Mouse (Mus musculus): ENCODE results near the gene Pacrg. TPM values are rescaled to one million over a fixed set of nuclear protein-coding genes. Genes with fewer than 3 reads are reported as not detected.

Gene Pacrg
- polyA plus RNA-seq, 1 experiment from 2014 or later = 1.8 TPM

DNA sequence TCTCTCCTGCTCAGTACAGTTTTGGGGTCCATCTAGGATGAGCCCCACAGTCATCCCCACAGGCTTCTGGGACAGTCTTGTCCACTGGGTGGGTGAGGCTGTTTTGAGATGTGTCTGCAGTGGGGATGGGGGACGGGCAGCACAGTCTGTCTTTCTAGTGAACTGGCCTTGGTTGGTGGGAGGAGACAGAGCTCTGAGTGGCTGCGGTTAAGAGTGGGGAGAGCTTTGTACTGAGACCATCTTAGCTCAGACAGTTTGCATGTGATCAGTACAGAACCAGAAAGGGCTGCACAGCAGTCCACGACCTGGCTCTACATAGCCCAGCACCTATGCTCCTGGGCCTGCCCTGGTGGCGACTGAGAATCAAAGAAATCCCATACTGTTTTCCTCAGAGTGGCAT lies 446.3 kb downstream of the Pacrg start:
- H3K36me3 ChIP-seq (ENCODE audit: control insufficient read depth, insufficient read depth, low read length) = no peaks in the 10 kb centered on the region
- no peak for ATAC-seq (ENCODE audit: insufficient number of reproducible peaks, insufficient read depth, low FRiP score, low read depth)
- H3K27me3 ChIP-seq (ENCODE audit: control insufficient read depth, insufficient read depth, low read length) = no peaks in the 10 kb centered on the region
- no peak overlapping the region for H3K27ac ChIP-seq (ENCODE audit: low read length)
- no peak overlapping the region for H3K9ac ChIP-seq (replicated peaks; ENCODE audit: low read depth, low read length)
- no peak overlapping the region for H3K4me3 ChIP-seq (ENCODE audit: low read depth, low read length)
- no peaks in the 10 kb centered on the region for H3K4me1 ChIP-seq (ENCODE audit: control insufficient read depth, insufficient read depth, low read length)
- no peaks in the 10 kb centered on the region for H3K9me3 ChIP-seq (ENCODE audit: control insufficient read depth, low read depth, low read length)
- WGBS = 77% methylated on average over 4 of the region's 4 CpGs
- no peak overlapping the region for H3K4me2 ChIP-seq (replicated peaks; ENCODE audit: low read depth, low read length)

DNA sequence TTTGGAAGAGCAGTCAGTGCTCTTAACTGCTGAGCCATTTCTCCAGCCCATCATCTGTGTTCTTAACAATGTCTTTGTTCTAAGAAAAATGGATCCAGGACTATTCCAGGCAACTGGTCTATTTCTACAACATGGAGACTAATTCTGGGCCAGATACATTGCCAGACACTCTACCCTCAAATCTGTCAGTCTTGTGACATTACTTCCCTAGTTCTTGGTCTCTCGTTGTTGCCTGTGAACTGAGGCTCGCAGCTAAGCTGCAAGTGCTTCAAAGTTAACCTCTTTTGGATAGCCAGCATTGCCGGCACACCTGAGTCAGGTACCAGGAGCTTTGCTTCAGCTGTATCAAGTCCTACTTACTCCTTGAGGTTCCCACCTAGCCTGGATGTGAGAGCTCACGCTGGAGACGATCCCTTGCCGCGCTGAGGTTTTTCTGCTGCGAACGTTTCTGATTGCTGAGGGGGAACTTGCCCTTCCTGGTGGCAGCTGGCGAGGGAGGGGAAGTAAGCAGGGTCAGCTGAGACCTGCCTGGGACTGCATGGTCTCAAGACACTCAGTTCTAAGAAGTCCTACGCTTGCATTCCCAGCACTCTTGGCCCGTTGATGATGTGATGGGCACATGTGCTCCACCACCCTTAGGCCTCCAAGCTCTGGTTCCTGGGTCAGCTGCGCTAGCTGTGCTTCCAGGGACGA lies 447.6 kb downstream of the Pacrg start:
- Histone ChIP-seq H3K4me1 (ENCODE audit: control insufficient read depth, insufficient read depth, low read length) (no peaks in the 10 kb centered on the region), H3K9me3 (ENCODE audit: control insufficient read depth, low read depth, low read length) (no peaks in the 10 kb centered on the region), H3K27me3 (ENCODE audit: control insufficient read depth, insufficient read depth, low read length) (no peaks in the 10 kb centered on the region), H3K36me3 (ENCODE audit: control insufficient read depth, insufficient read depth, low read length) (no peaks in the 10 kb centered on the region), H3K9ac (replicated peaks; ENCODE audit: low read depth, low read length) (no peak overlapping the region), H3K27ac (ENCODE audit: low read length) (no peak overlapping the region), H3K4me3 (ENCODE audit: low read depth, low read length) (no peak overlapping the region), H3K4me2 (replicated peaks; ENCODE audit: low read depth, low read length) (no peak overlapping the region)
- ATAC-seq (ENCODE audit: insufficient number of reproducible peaks, insufficient read depth, low FRiP score, low read depth) = no peak
- WGBS = 79% methylated on average over 14 of the region's 14 CpGs

DNA sequence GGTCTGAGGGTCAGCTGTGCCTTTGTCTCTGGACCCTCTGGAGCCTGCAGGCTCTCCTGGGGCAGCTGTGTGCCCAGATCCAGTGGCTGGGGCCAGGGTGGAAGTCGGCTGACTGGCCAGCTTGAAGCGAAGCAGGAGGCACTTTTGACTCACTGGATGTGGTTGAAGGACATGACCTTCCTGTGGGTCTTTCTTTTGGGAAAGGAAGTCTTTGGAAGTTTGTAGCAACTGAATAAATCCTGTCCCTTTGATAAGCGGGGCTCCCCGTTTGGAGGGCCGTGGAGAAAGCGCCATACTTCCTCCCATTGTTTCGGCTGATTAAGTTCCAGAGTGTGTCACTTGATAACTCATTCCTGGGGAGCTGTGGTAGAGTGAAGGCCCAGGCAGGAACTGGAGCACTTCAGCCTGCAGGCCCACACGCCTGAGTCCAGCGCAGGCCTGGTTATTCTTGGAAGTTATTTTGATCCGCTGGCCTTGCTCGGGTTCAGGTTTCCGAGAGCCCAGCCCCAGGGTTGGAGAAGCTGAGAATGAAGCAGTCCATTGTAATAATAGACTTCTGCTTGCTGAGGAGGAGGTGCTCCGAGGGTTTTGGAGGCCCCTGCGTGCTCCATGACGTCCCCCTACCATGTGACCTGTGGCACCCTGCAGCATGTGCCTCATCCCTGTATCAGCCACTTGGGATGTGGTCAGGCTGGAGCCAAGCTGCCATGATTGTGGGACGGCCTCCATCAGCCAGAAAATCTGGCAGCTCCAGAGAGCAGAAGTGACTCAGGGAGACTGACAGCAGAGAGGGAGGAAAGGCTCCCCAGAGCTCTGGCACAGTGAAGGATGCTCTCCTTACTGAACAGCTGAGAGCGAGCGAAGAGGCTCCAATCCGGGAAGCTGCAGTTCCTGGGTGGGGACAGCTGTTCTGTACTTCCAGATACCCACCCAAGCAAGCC lies 449.6 kb downstream of the Pacrg start:
- Histone ChIP-seq H3K4me3 (ENCODE audit: low read depth, low read length) (no peak overlapping the region), H3K9ac (replicated peaks; ENCODE audit: low read depth, low read length) (no peak overlapping the region), H3K4me1 (ENCODE audit: control insufficient read depth, insufficient read depth, low read length) (no peaks in the 10 kb centered on the region), H3K27me3 (ENCODE audit: control insufficient read depth, insufficient read depth, low read length) (no peaks in the 10 kb centered on the region), H3K9me3 (ENCODE audit: control insufficient read depth, low read depth, low read length) (no peaks in the 10 kb centered on the region), H3K4me2 (replicated peaks; ENCODE audit: low read depth, low read length) (no peak overlapping the region), H3K27ac (ENCODE audit: low read length) (peak overlapping the region; percentile 39; the same call in 1 of the 2 replicates), H3K36me3 (ENCODE audit: control insufficient read depth, insufficient read depth, low read length) (no peaks in the 10 kb centered on the region)
- no peak for ATAC-seq (ENCODE audit: insufficient number of reproducible peaks, insufficient read depth, low FRiP score, low read depth)
- WGBS = 65% methylated on average over 19 of the region's 19 CpGs

DNA sequence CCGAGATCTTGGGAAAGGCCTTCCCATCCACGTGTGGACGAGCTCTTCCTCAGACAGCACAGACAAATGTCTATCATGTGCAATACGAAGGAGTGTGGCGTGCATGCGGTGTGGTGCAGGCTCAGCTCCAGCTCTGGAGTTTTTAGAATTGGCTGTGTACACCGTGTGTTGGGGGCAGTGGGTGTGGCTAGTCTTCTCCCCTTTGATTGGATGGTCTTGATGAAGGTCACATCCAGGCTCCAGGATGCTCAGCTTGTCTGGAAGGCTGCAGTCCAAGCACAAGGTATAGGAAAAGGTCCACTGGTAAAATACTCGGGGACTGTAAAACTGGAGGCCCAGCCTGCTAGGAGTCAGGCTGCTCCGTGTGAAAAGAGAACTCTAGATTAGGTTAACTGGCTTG lies 450.4 kb downstream of the Pacrg start:
- WGBS = 82% methylated on average over 9 of the region's 9 CpGs
- H3K27me3 ChIP-seq (ENCODE audit: control insufficient read depth, insufficient read depth, low read length) = no peaks in the 10 kb centered on the region
- H3K4me2 ChIP-seq (replicated peaks; ENCODE audit: low read depth, low read length) = no peak overlapping the region
- H3K27ac ChIP-seq (ENCODE audit: low read length) = peak overlapping the region; percentile 39; the same call in 1 of the 2 replicates
- no peak overlapping the region for H3K9ac ChIP-seq (replicated peaks; ENCODE audit: low read depth, low read length)
- no peak overlapping the region for H3K4me3 ChIP-seq (ENCODE audit: low read depth, low read length)
- no peaks in the 10 kb centered on the region for H3K9me3 ChIP-seq (ENCODE audit: control insufficient read depth, low read depth, low read length)
- no peak for ATAC-seq (ENCODE audit: insufficient number of reproducible peaks, insufficient read depth, low FRiP score, low read depth)
- no peaks in the 10 kb centered on the region for H3K4me1 ChIP-seq (ENCODE audit: control insufficient read depth, insufficient read depth, low read length)
- H3K36me3 ChIP-seq (ENCODE audit: control insufficient read depth, insufficient read depth, low read length) = no peaks in the 10 kb centered on the region

DNA sequence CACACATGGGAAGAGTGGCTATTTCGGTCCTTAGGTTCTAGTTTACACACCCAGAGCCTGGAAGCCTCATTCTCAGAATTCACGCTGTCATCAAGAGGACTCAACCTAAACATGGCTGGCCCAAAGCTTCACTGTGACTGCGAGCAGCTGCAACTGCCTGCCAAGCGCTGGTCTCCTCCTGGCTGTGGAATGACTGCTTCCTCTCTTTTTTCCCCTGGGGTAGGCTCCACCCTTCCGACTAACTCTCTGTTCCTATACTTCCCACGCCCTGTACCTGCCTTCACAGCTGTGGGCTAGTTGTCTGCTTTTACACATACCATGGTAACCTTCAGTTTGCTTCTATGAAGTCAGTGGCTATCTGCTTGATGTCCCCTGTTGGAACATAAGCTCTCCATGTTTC lies 453.6 kb downstream of the Pacrg start:
- Histone ChIP-seq H3K27ac (ENCODE audit: low read length) (no peak overlapping the region), H3K4me3 (ENCODE audit: low read depth, low read length) (no peak overlapping the region), H3K36me3 (ENCODE audit: control insufficient read depth, insufficient read depth, low read length) (no peaks in the 10 kb centered on the region), H3K4me2 (replicated peaks; ENCODE audit: low read depth, low read length) (no peak overlapping the region), H3K27me3 (ENCODE audit: control insufficient read depth, insufficient read depth, low read length) (no peaks in the 10 kb centered on the region), H3K9me3 (ENCODE audit: control insufficient read depth, low read depth, low read length) (no peaks in the 10 kb centered on the region), H3K9ac (replicated peaks; ENCODE audit: low read depth, low read length) (no peak overlapping the region), H3K4me1 (ENCODE audit: control insufficient read depth, insufficient read depth, low read length) (no peaks in the 10 kb centered on the region)
- no peak for ATAC-seq (ENCODE audit: insufficient number of reproducible peaks, insufficient read depth, low FRiP score, low read depth)
- 61% methylated on average over 6 of the region's 6 CpGs for WGBS

DNA sequence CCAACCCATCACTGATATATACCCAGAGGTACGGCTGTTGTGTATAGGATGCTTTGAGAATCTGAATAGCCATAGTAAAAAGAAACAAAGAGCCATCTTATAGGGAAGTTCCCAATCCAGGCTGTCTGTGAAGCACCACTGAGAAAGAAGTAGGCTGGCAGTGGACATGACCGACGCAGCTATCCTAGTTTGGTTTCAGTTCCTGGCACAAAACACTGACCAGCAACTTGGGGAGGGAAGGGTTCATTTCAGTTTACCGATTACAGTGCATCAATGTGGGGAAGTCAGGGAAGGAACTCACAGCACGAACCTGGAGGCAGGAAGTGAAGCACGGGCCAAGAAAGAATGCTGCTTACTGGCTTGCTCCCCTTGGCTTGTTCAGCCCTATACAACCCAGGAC lies 456.7 kb downstream of the Pacrg start:
- Histone ChIP-seq H3K36me3 (ENCODE audit: control insufficient read depth, insufficient read depth, low read length) (no peaks in the 10 kb centered on the region), H3K27ac (ENCODE audit: low read length) (no peak overlapping the region), H3K4me3 (ENCODE audit: low read depth, low read length) (no peak overlapping the region), H3K27me3 (ENCODE audit: control insufficient read depth, insufficient read depth, low read length) (no peaks in the 10 kb centered on the region), H3K4me1 (ENCODE audit: control insufficient read depth, insufficient read depth, low read length) (no peaks in the 10 kb centered on the region), H3K9ac (replicated peaks; ENCODE audit: low read depth, low read length) (no peak overlapping the region), H3K9me3 (ENCODE audit: control insufficient read depth, low read depth, low read length) (no peaks in the 10 kb centered on the region), H3K4me2 (replicated peaks; ENCODE audit: low read depth, low read length) (no peak overlapping the region)
- no peak for ATAC-seq (ENCODE audit: insufficient number of reproducible peaks, insufficient read depth, low FRiP score, low read depth)
- 86% methylated on average over 6 of the region's 6 CpGs for WGBS

DNA sequence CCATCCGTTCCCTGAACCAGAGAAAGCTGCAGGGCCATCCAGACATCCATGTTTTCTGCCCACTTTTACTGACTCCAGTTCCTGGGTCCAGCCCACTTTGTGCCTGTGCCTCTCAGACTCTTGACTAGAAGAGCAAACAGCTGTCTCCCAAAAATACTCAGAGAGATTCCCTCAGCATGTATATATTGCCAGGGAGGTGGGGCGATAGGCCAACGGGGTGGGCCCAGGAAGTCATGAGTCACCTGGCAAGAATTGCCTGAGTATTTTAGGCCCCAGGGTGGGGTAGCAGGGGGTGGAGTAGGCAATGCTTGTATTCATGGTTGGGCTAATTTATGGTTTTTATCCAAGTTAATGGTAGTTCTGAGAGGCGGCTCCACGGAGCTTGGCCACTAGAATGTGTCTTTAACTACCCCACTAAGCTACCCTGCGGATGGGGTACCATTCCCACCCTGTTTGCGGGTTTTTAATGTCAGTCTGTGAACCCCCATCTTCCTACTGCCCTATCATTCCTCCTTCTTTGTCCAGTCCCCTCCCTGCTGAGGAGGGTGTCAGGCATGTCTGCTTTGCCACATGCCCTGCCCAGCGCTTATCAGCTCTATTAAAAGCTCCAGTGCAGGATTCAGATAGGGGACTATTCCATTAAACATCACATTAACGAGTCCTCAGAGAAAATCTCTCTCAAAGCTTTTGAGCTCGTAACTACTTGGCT lies 461.5 kb downstream of the Pacrg start:
- Histone ChIP-seq H3K27ac (ENCODE audit: low read length) (no peak overlapping the region), H3K4me3 (ENCODE audit: low read depth, low read length) (no peak overlapping the region), H3K36me3 (ENCODE audit: control insufficient read depth, insufficient read depth, low read length) (no peaks in the 10 kb centered on the region), H3K4me2 (replicated peaks; ENCODE audit: low read depth, low read length) (no peak overlapping the region), H3K27me3 (ENCODE audit: control insufficient read depth, insufficient read depth, low read length) (no peaks in the 10 kb centered on the region), H3K9me3 (ENCODE audit: control insufficient read depth, low read depth, low read length) (no peaks in the 10 kb centered on the region), H3K4me1 (ENCODE audit: control insufficient read depth, insufficient read depth, low read length) (no peaks in the 10 kb centered on the region), H3K9ac (replicated peaks; ENCODE audit: low read depth, low read length) (no peak overlapping the region)
- ATAC-seq (ENCODE audit: insufficient number of reproducible peaks, insufficient read depth, low FRiP score, low read depth) = no peak; the same call in 1 of the 2 replicates
- 71% methylated on average over 10 of the region's 10 CpGs for WGBS

DNA sequence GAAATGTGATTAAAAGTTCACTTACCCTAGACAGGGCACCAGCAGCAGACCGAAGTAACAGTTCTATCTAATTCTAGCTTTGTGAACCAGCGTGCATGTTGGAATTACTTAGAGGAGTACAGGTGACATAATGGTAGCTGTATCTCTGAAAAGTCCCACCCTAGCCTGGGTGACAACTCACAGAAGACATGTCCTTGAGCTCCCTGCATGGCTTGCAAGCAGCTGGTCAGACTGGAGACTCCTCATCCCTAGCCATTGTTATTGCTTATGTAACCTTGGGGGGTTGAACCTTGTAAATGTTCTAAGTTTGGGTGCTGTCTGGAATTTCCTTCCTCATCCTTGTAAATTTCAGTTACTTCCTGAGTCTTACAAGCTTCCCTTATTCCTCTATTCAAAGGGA lies 462.5 kb downstream of the Pacrg start:
- Histone ChIP-seq H3K9ac (replicated peaks; ENCODE audit: low read depth, low read length) (no peak overlapping the region), H3K27ac (ENCODE audit: low read length) (no peak overlapping the region), H3K27me3 (ENCODE audit: control insufficient read depth, insufficient read depth, low read length) (no peaks in the 10 kb centered on the region), H3K4me2 (replicated peaks; ENCODE audit: low read depth, low read length) (no peak overlapping the region), H3K4me3 (ENCODE audit: low read depth, low read length) (no peak overlapping the region), H3K9me3 (ENCODE audit: control insufficient read depth, low read depth, low read length) (no peaks in the 10 kb centered on the region), H3K36me3 (ENCODE audit: control insufficient read depth, insufficient read depth, low read length) (no peaks in the 10 kb centered on the region), H3K4me1 (ENCODE audit: control insufficient read depth, insufficient read depth, low read length) (no peaks in the 10 kb centered on the region)
- 94% methylated on average over 2 of the region's 2 CpGs for WGBS
- ATAC-seq (ENCODE audit: insufficient number of reproducible peaks, insufficient read depth, low FRiP score, low read depth) = no peak

Data from stomach, embryonic 14.5 days (tissue).